Mouse (Mus musculus): ENCODE data around the gene Uchl1. TPM values are rescaled to one million over a fixed set of nuclear protein-coding genes. Genes with fewer than 3 reads are reported as not detected.

The Uchl1 gene
- total and polyA plus RNA-seq, 3 experiments, result 0.33 TPM; not detected in 2

DNA sequence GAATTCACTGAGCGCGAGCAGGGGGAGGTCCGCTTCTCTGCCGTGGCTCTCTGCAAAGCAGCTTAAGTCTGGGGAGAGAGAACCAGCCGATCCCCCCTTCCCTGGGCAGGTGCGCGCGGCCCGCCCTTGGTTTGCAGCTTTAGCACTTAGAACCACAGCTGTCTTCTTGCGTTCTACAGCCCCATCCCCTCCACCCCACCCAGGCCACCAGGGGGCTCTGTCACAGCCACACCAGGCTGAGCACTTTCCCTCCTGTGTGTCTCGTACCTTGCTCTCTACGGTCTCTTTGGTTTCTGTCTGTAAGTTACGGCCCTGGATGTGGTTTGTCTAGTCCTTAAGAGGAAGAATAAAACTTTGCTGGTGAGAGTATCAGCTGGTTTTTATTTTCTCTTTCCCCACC, 11.0 kb downstream of the Uchl1 start:
- no peak for DNase-seq (ENCODE audit: low spot score)
- TF ChIP-seq TAL1 (conservative IDR thresholded peaks at IDR 0.05; ENCODE audit: low read depth, low read length) (no peak), GATA2 (IDR thresholded peaks at IDR 0.05; ENCODE audit: borderline replicate concordance, low read depth, low read length) (no peak), GATA1 (IDR thresholded peaks at IDR 0.05; ENCODE audit: borderline replicate concordance, low read length) (no peak)

DNA sequence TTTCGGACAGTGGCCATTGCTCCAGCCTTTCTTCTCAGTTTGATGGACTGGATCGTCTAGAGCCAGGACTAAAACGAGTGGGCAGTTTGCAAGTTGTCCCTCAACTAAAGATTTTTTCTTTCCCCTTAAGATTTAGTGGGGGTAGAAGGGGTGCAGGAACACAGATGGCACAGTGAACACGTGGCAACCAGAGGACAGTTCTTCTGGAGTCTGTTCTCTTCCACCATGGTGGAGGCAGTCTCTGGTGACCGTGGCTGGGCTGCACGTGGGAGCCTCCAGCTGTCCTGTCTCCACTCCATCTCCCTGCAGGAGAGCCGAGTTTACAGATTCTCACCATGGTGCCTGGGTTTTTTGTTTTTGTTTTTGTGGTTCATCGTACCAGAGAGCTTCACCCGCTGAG, 11.8 kb downstream of the Uchl1 start:
- no peak for TF ChIP-seq CTCF (IDR thresholded peaks at IDR 0.05; ENCODE audit: low read depth, low read length)
- TF ChIP-seq GATA2 (IDR thresholded peaks at IDR 0.05; ENCODE audit: borderline replicate concordance, low read depth, low read length), result no peak
- TF ChIP-seq TAL1 (conservative IDR thresholded peaks at IDR 0.05; ENCODE audit: low read depth, low read length), result no peak
- no peak for TF ChIP-seq GATA1 (IDR thresholded peaks at IDR 0.05; ENCODE audit: borderline replicate concordance, low read length)
- no peak for TF ChIP-seq POLR2AphosphoS5 (IDR thresholded peaks at IDR 0.05; ENCODE audit: insufficient replicate concordance, low read depth, low read length)
- no peak overlapping the region for H3K4me3 ChIP-seq (ENCODE audit: low read depth, low read length)
- no peaks in the 10 kb centered on the region for H3K27me3 ChIP-seq (ENCODE audit: insufficient read depth, low read length)
- H3K9me3 ChIP-seq (replicated peaks), result peaks cover 56% of the 10 kb centered on the region
- no peaks in the 10 kb centered on the region for H3K4me1 ChIP-seq (ENCODE audit: insufficient read depth, low read depth, low read length)
- DNase-seq (ENCODE audit: low spot score) (no peak), ATAC-seq (ENCODE audit: extremely low read depth, insufficient number of reproducible peaks, low FRiP score, poor library complexity, severe bottlenecking) (no peak)
- H3K36me3 ChIP-seq (replicated peaks), result no peaks in the 10 kb centered on the region

More for the DNA sequence above, 11.0 kb downstream of the Uchl1 start:
- H3K4me1 ChIP-seq (ENCODE audit: insufficient read depth, low read depth, low read length), result no peaks in the 10 kb centered on the region
- H3K4me3 ChIP-seq (ENCODE audit: low read depth, low read length), result no peak overlapping the region
- no peaks in the 10 kb centered on the region for H3K27me3 ChIP-seq (ENCODE audit: insufficient read depth, low read length)
- no peak for ATAC-seq (ENCODE audit: extremely low read depth, insufficient number of reproducible peaks, low FRiP score, poor library complexity, severe bottlenecking)
- peaks cover 61% of the 10 kb centered on the region for H3K9me3 ChIP-seq (replicated peaks)
- no peaks in the 10 kb centered on the region for H3K36me3 ChIP-seq (replicated peaks)

DNA sequence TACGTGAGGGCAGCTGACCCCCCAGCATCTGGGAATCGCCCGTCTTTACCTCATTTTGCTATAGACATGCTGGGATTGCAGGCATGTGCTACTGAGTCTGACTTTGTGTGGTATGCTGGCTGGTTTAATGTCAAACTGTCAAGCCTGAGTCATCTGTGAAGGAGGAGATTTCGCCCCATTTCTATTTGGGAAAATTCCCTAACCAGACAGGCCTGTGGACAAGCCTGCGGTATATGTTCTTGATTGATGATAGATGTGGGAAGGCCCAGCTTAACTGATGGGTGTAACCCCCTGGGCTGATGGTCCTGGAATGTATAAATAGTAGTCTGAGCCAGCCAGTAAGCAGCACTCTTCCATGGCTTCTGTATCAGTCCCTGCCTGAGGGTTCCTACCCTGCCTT, 12.4 kb downstream of the Uchl1 start:
- no peak for TF ChIP-seq GATA1 (IDR thresholded peaks at IDR 0.05; ENCODE audit: borderline replicate concordance, low read length)
- no peak for TF ChIP-seq GATA2 (IDR thresholded peaks at IDR 0.05; ENCODE audit: borderline replicate concordance, low read depth, low read length)
- TF ChIP-seq CTCF (IDR thresholded peaks at IDR 0.05; ENCODE audit: low read depth, low read length), result no peak
- TF ChIP-seq TAL1 (conservative IDR thresholded peaks at IDR 0.05; ENCODE audit: low read depth, low read length), result no peak
- no peak for TF ChIP-seq POLR2AphosphoS5 (IDR thresholded peaks at IDR 0.05; ENCODE audit: insufficient replicate concordance, low read depth, low read length)
- DNase-seq (ENCODE audit: low spot score), result no peak
- Histone ChIP-seq H3K4me1 (ENCODE audit: insufficient read depth, low read depth, low read length) (no peaks in the 10 kb centered on the region), H3K4me3 (ENCODE audit: low read depth, low read length) (no peak overlapping the region), H3K9me3 (replicated peaks) (peaks cover 57% of the 10 kb centered on the region), H3K36me3 (replicated peaks) (no peaks in the 10 kb centered on the region), H3K27me3 (ENCODE audit: insufficient read depth, low read length) (no peaks in the 10 kb centered on the region)
- ATAC-seq (ENCODE audit: extremely low read depth, insufficient number of reproducible peaks, low FRiP score, poor library complexity, severe bottlenecking), result no peak

DNA sequence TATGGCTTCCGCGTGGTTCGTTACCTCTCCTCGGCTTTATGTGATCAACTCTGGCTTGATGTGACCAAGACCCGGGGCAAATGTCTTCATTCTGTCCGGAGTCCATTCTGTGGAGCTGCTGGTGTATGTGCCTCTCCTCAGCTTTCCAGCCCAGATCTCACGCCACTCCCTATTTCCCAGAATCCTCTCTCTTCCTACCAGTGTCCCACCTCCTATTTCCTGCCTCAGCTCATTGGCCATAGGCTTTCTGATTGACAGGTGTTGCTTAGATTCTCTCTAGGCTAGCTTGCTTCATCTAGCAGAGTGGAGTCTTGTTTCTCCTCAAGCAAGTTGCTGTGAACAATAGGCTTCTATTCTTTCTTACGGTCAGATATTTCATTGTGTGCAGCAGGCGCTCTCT, 13.9 kb downstream of the Uchl1 start:
- TF ChIP-seq TAL1 (conservative IDR thresholded peaks at IDR 0.05; ENCODE audit: low read depth, low read length), result no peak
- TF ChIP-seq CTCF (IDR thresholded peaks at IDR 0.05; ENCODE audit: low read depth, low read length), result no peak
- no peak for TF ChIP-seq POLR2AphosphoS5 (IDR thresholded peaks at IDR 0.05; ENCODE audit: insufficient replicate concordance, low read depth, low read length)
- TF ChIP-seq GATA2 (IDR thresholded peaks at IDR 0.05; ENCODE audit: borderline replicate concordance, low read depth, low read length), result no peak
- TF ChIP-seq GATA1 (IDR thresholded peaks at IDR 0.05; ENCODE audit: borderline replicate concordance, low read length), result no peak
- no peaks in the 10 kb centered on the region for H3K27me3 ChIP-seq (ENCODE audit: insufficient read depth, low read length)
- no peak for DNase-seq (ENCODE audit: low spot score)
- H3K36me3 ChIP-seq (replicated peaks), result no peaks in the 10 kb centered on the region
- no peaks in the 10 kb centered on the region for H3K4me1 ChIP-seq (ENCODE audit: insufficient read depth, low read depth, low read length)
- H3K9me3 ChIP-seq (replicated peaks), result peaks cover 46% of the 10 kb centered on the region
- H3K4me3 ChIP-seq (ENCODE audit: low read depth, low read length), result no peak overlapping the region
- no peak for ATAC-seq (ENCODE audit: extremely low read depth, insufficient number of reproducible peaks, low FRiP score, poor library complexity, severe bottlenecking)

DNA sequence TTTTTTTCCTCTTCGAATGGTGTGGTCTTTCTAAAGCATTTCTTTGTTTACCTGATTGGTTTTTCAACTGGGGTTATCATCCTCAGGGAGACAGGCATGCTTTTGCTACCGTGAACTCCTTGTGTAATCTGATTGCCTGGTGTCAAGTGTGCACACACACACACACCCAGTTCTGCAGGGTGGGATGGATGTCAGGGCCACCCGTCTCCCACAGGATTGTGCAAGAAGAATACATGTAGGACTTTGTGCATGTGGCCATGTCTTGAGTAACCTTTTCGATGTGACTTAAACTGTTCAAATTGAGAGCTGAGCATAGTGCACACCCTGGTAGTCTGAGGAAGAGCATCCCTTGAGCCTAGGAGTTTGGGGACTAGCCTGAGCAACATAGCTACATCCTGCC, 17.3 kb downstream of the Uchl1 start:
- H3K4me1 ChIP-seq (ENCODE audit: insufficient read depth, low read depth, low read length), result no peaks in the 10 kb centered on the region
- H3K4me3 ChIP-seq (ENCODE audit: low read depth, low read length), result no peak overlapping the region
- no peak for ATAC-seq (ENCODE audit: extremely low read depth, insufficient number of reproducible peaks, low FRiP score, poor library complexity, severe bottlenecking)
- TF ChIP-seq TAL1 (conservative IDR thresholded peaks at IDR 0.05; ENCODE audit: low read depth, low read length), result no peak
- TF ChIP-seq CTCF (IDR thresholded peaks at IDR 0.05; ENCODE audit: low read depth, low read length), result no peak
- TF ChIP-seq GATA1 (IDR thresholded peaks at IDR 0.05; ENCODE audit: borderline replicate concordance, low read length), result no peak
- TF ChIP-seq GATA2 (IDR thresholded peaks at IDR 0.05; ENCODE audit: borderline replicate concordance, low read depth, low read length), result no peak
- TF ChIP-seq POLR2AphosphoS5 (IDR thresholded peaks at IDR 0.05; ENCODE audit: insufficient replicate concordance, low read depth, low read length), result no peak
- H3K36me3 ChIP-seq (replicated peaks), result no peaks in the 10 kb centered on the region
- H3K9me3 ChIP-seq (replicated peaks), result peaks cover 28% of the 10 kb centered on the region
- no peaks in the 10 kb centered on the region for H3K27me3 ChIP-seq (ENCODE audit: insufficient read depth, low read length)
- no peak for DNase-seq (ENCODE audit: low spot score)

DNA sequence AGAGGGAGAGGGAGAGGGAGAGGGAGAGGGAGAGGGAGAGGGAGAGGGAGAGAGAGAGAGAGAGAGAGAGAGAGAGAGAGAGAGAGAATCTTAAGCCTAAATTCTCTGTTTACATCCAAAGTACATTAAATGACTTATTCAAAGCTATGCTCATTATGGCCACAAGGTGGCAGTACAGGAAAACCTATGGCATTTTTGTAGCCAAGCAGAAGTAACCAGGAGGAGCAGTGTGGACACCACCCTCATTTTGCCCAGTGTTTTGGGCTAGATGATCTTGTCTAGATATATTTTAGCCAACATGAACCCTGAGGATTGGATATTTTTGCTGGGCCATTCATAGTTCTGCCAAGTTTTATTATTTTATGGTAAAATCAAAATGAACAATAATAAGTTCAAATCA, 21.2 kb downstream of the Uchl1 start:
- DNase-seq (ENCODE audit: low spot score), result no peak
- ATAC-seq (ENCODE audit: extremely low read depth, insufficient number of reproducible peaks, low FRiP score, poor library complexity, severe bottlenecking), result no peak

DNA sequence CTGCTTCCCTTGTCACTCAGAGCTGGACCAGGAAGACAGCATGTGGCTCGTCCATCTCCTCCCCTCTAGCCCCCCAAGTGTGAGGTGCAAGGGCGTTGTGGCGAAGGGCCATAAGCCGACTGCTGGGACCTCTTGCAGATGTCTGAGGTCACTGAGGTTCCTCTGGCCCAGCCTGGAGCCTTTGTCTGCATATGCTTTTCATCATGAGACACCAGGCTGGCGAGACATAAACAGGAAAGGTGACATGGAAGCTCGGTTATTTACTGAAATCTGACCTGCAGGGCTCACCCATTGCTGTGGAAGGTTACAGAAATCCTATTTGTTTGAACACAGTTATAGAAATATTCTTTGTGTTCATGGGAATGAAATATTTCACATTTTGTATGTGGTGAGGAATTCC, 24.0 kb downstream of the Uchl1 start:
- Histone ChIP-seq H3K9me3 (replicated peaks) (peaks cover 39% of the 10 kb centered on the region), H3K4me1 (ENCODE audit: insufficient read depth, low read depth, low read length) (no peaks in the 10 kb centered on the region), H3K36me3 (replicated peaks) (no peaks in the 10 kb centered on the region), H3K4me3 (ENCODE audit: low read depth, low read length) (no peak overlapping the region), H3K27me3 (ENCODE audit: insufficient read depth, low read length) (no peaks in the 10 kb centered on the region)
- DNase-seq (ENCODE audit: low spot score) (no peak), ATAC-seq (ENCODE audit: extremely low read depth, insufficient number of reproducible peaks, low FRiP score, poor library complexity, severe bottlenecking) (no peak)
- TF ChIP-seq CTCF (IDR thresholded peaks at IDR 0.05; ENCODE audit: low read depth, low read length), result no peak
- TF ChIP-seq GATA1 (IDR thresholded peaks at IDR 0.05; ENCODE audit: borderline replicate concordance, low read length), result no peak
- TF ChIP-seq GATA2 (IDR thresholded peaks at IDR 0.05; ENCODE audit: borderline replicate concordance, low read depth, low read length), result no peak
- no peak for TF ChIP-seq TAL1 (conservative IDR thresholded peaks at IDR 0.05; ENCODE audit: low read depth, low read length)
- no peak for TF ChIP-seq POLR2AphosphoS5 (IDR thresholded peaks at IDR 0.05; ENCODE audit: insufficient replicate concordance, low read depth, low read length)

More for the DNA sequence above, 21.2 kb downstream of the Uchl1 start:
- no peaks in the 10 kb centered on the region for H3K4me1 ChIP-seq (ENCODE audit: insufficient read depth, low read depth, low read length)
- no peaks in the 10 kb centered on the region for H3K27me3 ChIP-seq (ENCODE audit: insufficient read depth, low read length)
- H3K9me3 ChIP-seq (replicated peaks), result peaks cover 34% of the 10 kb centered on the region
- TF ChIP-seq GATA1 (IDR thresholded peaks at IDR 0.05; ENCODE audit: borderline replicate concordance, low read length) (no peak), POLR2AphosphoS5 (IDR thresholded peaks at IDR 0.05; ENCODE audit: insufficient replicate concordance, low read depth, low read length) (no peak), CTCF (IDR thresholded peaks at IDR 0.05; ENCODE audit: low read depth, low read length) (peak; percentile 15; the same call in 1 of the 2 replicates)
- H3K36me3 ChIP-seq (replicated peaks), result no peaks in the 10 kb centered on the region
- H3K4me3 ChIP-seq (ENCODE audit: low read depth, low read length), result no peak overlapping the region
